Mouse (Mus musculus): Measurements from ENCODE around the gene Ints14. TPM values are rescaled to one million over a fixed set of nuclear protein-coding genes. Genes with fewer than 3 reads are reported as not detected.
"Not testable (repeated sequence)": the region's sequence is repeated elsewhere in the genome, so short reads cannot be mapped to it uniquely, and the experiment has no call there.

Ints14 gene
- polyA plus RNA-seq, 1 experiment from 2014 or later: 58.3 TPM

DNA sequence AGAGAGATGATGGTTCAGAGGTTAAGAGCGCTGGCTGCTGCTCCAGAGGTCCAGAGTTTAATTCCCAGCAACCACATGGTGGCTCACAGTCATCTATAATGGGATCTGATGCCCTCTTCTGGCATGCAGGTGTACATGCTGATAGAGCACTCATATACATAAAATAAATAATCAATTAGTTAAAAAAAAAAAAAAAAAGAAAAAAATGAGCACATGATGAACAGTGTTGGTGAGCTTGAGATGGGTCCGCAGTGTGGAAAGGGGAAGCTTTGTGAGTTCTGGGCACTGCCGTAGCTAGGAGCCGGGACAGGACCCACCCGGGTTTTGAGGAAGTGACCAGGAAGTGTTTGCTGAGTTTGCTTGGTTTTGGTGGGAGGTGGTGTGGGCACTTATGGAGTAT, 70.7 kb downstream of the Ints14 start:
- H3K4me1 ChIP-seq: peaks cover 13% of the 10 kb centered on the region
- not testable (repeated sequence) for H3K9me3 ChIP-seq; DNase-seq (ENCODE audit: low spot score); H3K27ac ChIP-seq; H3K4me3 ChIP-seq; H3K27me3 ChIP-seq (ENCODE audit: insufficient read depth, poor library complexity, severe bottlenecking); H3K36me3 ChIP-seq
- WGBS: 64% methylated on average over 5 of the region's 5 CpGs

DNA sequence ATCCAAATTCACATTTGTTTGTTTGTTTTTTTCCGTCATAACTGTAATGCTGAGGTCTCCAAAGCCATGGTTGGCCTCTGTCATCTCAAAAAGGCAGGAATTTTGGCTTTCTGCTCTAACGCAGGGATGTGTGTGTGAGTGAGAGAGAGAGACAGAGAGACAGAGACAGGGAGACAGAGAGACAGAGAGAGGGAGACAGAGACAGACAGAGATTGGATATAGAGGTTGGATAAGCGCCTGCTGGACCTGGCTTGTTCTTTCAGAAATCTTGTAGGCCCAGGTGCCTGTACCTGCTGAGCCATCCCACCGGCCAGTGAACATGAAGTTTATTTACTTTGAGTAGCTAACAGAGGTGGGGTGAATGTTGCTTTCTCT, 71.2 kb downstream of the Ints14 start:
- no peak for DNase-seq (ENCODE audit: low spot score)
- Histone ChIP-seq H3K27me3 (ENCODE audit: insufficient read depth, poor library complexity, severe bottlenecking) (no peaks in the 10 kb centered on the region), H3K36me3 (peaks cover 8% of the 10 kb centered on the region), H3K4me1 (peaks cover 13% of the 10 kb centered on the region), H3K4me3 (peak overlapping the region; percentile 95), H3K9me3 (no peaks in the 10 kb centered on the region), H3K27ac (peak overlapping the region; percentile 99)
- WGBS: 35% methylated on average over 4 of the region's 4 CpGs

DNA sequence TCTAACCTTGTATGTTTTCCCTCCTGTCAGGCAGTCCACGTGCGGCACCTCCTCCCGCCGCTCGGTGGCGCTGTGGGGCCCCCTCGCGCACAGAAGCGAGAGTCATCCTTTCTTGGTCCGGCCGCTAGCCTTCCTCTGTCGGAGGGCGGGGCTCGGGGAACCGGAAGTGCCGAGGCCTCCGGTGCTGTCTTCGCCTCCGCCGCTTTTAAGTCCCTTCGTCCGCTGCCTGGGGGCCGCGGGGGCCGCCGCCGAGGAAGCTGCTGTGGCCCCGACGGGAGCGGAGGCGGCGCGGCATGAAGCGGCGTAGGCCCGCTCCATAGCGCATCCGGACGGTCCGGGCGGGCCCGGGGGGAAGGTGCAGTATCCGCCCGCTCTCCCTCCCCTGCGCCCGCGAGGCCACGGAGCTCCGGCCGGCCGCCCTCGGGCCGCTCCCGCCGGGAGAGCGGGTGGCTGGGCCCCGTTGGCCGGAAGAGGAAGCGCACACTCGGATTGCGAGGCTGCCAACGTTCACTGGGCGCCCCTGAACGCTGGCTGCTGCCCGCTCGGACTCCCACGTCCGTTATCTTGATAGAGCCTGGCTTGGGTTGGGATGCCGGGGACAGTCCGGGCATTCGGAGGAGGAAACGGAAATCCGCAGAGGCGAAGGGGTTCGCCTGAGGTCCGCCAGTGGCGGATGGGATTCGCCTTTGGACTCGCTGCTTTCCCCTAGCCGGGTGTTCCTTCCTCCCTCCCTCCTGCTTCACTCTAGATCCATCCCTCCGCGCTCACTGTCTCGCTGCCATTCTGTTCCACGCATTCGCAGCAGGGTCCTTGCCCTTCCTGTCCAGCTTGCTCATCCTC, 71.8 kb downstream of the Ints14 start, which contains the start of gene Dpp8:
Dpp8 (plus strand) TSS at position 146 of the 840 bp plus-strand sequence.
- under 1% methylated on average over 84 of the region's 85 CpGs for WGBS
- no peaks in the 10 kb centered on the region for H3K27me3 ChIP-seq (ENCODE audit: insufficient read depth, poor library complexity, severe bottlenecking)
- DNase-seq (ENCODE audit: low spot score): peak; percentile 97

DNA sequence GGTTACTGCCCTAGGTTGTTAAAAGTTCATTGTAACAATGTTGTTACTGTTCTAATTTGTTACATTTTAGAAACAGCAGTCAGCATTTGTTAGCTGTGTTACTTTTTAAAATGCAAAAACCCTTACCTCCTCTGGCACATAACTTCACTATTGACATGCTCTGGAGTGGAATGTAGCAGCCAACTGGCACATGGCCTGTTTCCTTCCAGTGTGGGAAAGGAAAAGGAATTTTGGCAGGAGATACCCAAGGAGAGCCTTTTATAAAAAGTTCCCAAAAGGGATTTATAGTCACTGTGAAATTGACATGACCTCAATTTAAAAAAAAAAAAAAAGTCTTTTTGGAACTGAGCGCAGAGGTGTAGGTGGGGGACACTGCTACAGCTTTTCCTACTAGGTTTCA, 75.8 kb downstream of the Ints14 start:
- 97% methylated on average over 1 of the region's 1 CpGs for WGBS

More for the DNA sequence above, 71.8 kb downstream of the Ints14 start, which contains the start of gene Dpp8:
- peak within 1 kb of the TSS; percentile 99 for H3K27ac ChIP-seq
- peaks cover 13% of the 10 kb centered on the region for H3K4me1 ChIP-seq
- H3K36me3 ChIP-seq: peaks cover 13% of the 10 kb centered on the region
- H3K9me3 ChIP-seq: no peaks in the 10 kb centered on the region
- peak within 1 kb of the TSS; percentile 95 for H3K4me3 ChIP-seq

More for the DNA sequence above, 75.8 kb downstream of the Ints14 start:
- DNase-seq (ENCODE audit: low spot score): no peak
- no peak overlapping the region for H3K27ac ChIP-seq
- H3K36me3 ChIP-seq: peaks cover 48% of the 10 kb centered on the region
- H3K27me3 ChIP-seq (ENCODE audit: insufficient read depth, poor library complexity, severe bottlenecking): no peaks in the 10 kb centered on the region
- H3K9me3 ChIP-seq: no peaks in the 10 kb centered on the region
- no peak overlapping the region for H3K4me3 ChIP-seq
- peaks cover 13% of the 10 kb centered on the region for H3K4me1 ChIP-seq

Small RNA genes within 50 kb of the gene (microRNA-seq; reads per million reads assigned to microRNA genes)
- gene Gm25640: not detected

Other genes with a start within 250 kb of the Ints14 start
- gene Rab11a, start 223.1 kb upstream of the Ints14 start, polyA plus RNA-seq (2016; fragmentation: Nextera tagmentation; extraction: Ambion mirVana): 318 and 342 TPM in 2 replicates
- 7.3 and 7.8 TPM in 2 replicates for gene Dennd4a, start 149.6 kb upstream of the Ints14 start, polyA plus RNA-seq (2016; fragmentation: Nextera tagmentation; extraction: Ambion mirVana)
- gene Slc24a1, start 9.3 kb upstream of the Ints14 start, polyA plus RNA-seq (2016; fragmentation: Nextera tagmentation; extraction: Ambion mirVana): 0.08 and 0.09 TPM in 2 replicates
- 67.6 and 78.7 TPM in 2 replicates for gene Hacd3, start 60.8 kb downstream of the Ints14 start, polyA plus RNA-seq (2016; fragmentation: Nextera tagmentation; extraction: Ambion mirVana)
- gene Dpp8, start 71.5 kb downstream of the Ints14 start, polyA plus RNA-seq (2016; fragmentation: Nextera tagmentation; extraction: Ambion mirVana): 35.2 and 36.2 TPM in 2 replicates
- gene Igdcc4, start 140.6 kb downstream of the Ints14 start, polyA plus RNA-seq (2016; fragmentation: Nextera tagmentation; extraction: Ambion mirVana): 7.5 and 10.8 TPM in 2 replicates
- gene Igdcc3, start 180.3 kb downstream of the Ints14 start, polyA plus RNA-seq (2016; fragmentation: Nextera tagmentation; extraction: Ambion mirVana): 26.8 and 65.0 TPM in 2 replicates
- 4.8 and 5.8 TPM in 2 replicates for gene Parp16, start 234.4 kb downstream of the Ints14 start, polyA plus RNA-seq (2016; fragmentation: Nextera tagmentation; extraction: Ambion mirVana)

Data from heart, embryonic 10.5 days (tissue).